ENCODE assay signal across 19 mouse cellular contexts in the genomic region with DNA sequence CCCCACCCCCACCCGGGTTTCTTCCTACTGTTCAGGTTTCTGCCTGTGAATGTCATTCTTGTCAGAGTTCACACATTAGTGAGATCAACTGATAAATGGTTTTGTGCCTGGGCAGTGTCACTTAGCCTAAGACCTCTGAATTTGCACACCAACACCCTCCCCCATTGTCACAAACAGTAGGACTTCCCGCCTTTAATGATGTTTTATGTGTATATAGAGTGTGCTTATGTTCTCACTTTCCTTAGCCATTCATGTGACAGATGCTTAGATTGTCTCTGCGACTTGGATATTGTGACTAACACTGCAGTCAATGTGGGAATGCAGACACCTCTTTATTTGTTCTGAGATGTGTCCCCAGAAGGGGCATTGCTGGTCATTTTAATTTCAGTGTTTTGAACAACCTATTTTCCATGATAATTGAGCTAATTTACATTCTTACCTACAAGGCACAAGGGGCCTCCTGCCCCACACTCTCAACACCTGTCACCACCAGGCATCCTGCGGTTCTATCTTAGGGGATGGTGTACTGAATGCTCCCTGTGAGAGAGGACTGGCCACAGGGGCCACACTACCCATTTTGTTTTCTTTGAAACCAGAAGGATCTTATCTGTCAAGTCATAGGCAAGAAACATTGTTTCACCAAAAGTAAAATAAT.
A peak's percentile ranks its signal among the peaks of the same experiment; 100 is the strongest.
DNase-seq lines count a peak whose midpoint lies in the region; ATAC-seq and TF ChIP-seq lines count a peak whose summit lies in the region.
"Had no signal": no experiment of that assay in that cellular context is flagged by ENCODE, and none has a peak within 500 bp of the region (broad histone marks: within the 10 kb centered on the region; RNA-seq: fewer than 3 reads in every experiment).

No protein-coding gene starts in this region.

- ATAC-seq in hindbrain, embryonic 11.5 days (ENCODE audit: low FRiP score), result peak; percentile 65
- no peak for ATAC-seq in hindbrain, postnatal 0 days
- ATAC-seq in neural tube, embryonic 11.5 days (ENCODE audit: insufficient read depth, low FRiP score, low TSS enrichment), result peak; percentile 46
- ATAC-seq in megakaryocyte, adult 5-6 weeks (ENCODE audit: poor library complexity, severe bottlenecking), result peak; percentile 57
- ATAC-seq: intestine, embryonic 16.5 days; Patski had no signal

- DNase-seq in hindbrain, embryonic 11.5 days (ENCODE audit: low spot score), result no peak
- DNase-seq in hindbrain, postnatal 0 days (ENCODE audit: low spot score), result no peak
- no peak for DNase-seq in neural tube, embryonic 11.5 days (ENCODE audit: low spot score)
- no peak for DNase-seq in neural tube, embryonic 10.5 days (ENCODE audit: extremely low spot score, low spot score)
- no peak for DNase-seq in adrenal gland, adult (ENCODE audit: inconsistent age in 2 of 2, low spot score in 1 of 2)
- no peak for DNase-seq in cerebellum, adult 18-20 months
- DNase-seq: adrenal gland, postnatal 10 days; B cell, adult 2 months; cerebellum, adult 11-12 months; cerebellum, postnatal 25 days; gastrocnemius, postnatal 25 days; thymus, adult 2 months had no signal

- no peaks in the 10 kb centered on the region for H3K9me3 ChIP-seq in hindbrain, embryonic 11.5 days (ENCODE audit: control insufficient read depth, low read length)
- H3K9me3 ChIP-seq in hindbrain, postnatal 0 days (ENCODE audit: low read length), result no peaks in the 10 kb centered on the region
- H3K9me3 ChIP-seq in neural tube, embryonic 11.5 days (ENCODE audit: control insufficient read depth, low read length), result no peaks in the 10 kb centered on the region
- H3K9me3 ChIP-seq: heart, embryonic 15.5 days; limb, embryonic 15.5 days; liver, embryonic 15.5 days had no signal

- no peak for TF ChIP-seq CTCF in hindbrain, postnatal 0 days (IDR thresholded peaks at IDR 0.05; ENCODE audit: low read depth)

- H3K36me3 ChIP-seq in hindbrain, embryonic 11.5 days (ENCODE audit: control insufficient read depth, insufficient read depth, low read length), result no peaks in the 10 kb centered on the region
- H3K36me3 ChIP-seq in hindbrain, postnatal 0 days (ENCODE audit: insufficient read depth, low read length), result no peaks in the 10 kb centered on the region
- no peaks in the 10 kb centered on the region for H3K36me3 ChIP-seq in neural tube, embryonic 11.5 days (ENCODE audit: control insufficient read depth, insufficient read depth, low read length)
- H3K36me3 ChIP-seq: heart, embryonic 15.5 days; limb, embryonic 15.5 days; liver, embryonic 15.5 days had no signal

- H3K27ac ChIP-seq in hindbrain, embryonic 11.5 days (ENCODE audit: low read depth, low read length), result no peak overlapping the region; the same call in 1 of the 2 replicates
- H3K27ac ChIP-seq in hindbrain, postnatal 0 days, result no peak overlapping the region
- H3K27ac ChIP-seq in neural tube, embryonic 11.5 days (ENCODE audit: low read depth, low read length), result no peak overlapping the region
- H3K27ac ChIP-seq: heart, embryonic 15.5 days; kidney, postnatal 0 days; limb, embryonic 15.5 days; liver, embryonic 15.5 days had no signal

- no peaks in the 10 kb centered on the region; the same call in 1 of the 2 replicates for H3K4me1 ChIP-seq in hindbrain, embryonic 11.5 days (replicated peaks; ENCODE audit: control insufficient read depth, insufficient read depth, low read length)
- H3K4me1 ChIP-seq in hindbrain, postnatal 0 days (ENCODE audit: insufficient read depth, low read length), result no peaks in the 10 kb centered on the region
- peaks cover 15% of the 10 kb centered on the region; the same call in 1 of the 2 replicates for H3K4me1 ChIP-seq in neural tube, embryonic 11.5 days (ENCODE audit: control insufficient read depth, insufficient read depth, low read length)
- H3K4me1 ChIP-seq: heart, embryonic 15.5 days; limb, embryonic 15.5 days; liver, embryonic 15.5 days had no signal

- no peak overlapping the region for H3K9ac ChIP-seq in hindbrain, embryonic 11.5 days (ENCODE audit: low read depth, low read length)
- H3K9ac ChIP-seq in hindbrain, postnatal 0 days (replicated peaks; ENCODE audit: low read length), result no peak overlapping the region
- no peak overlapping the region for H3K9ac ChIP-seq in neural tube, embryonic 11.5 days (ENCODE audit: low read length)
- H3K9ac ChIP-seq: heart, embryonic 15.5 days; limb, embryonic 15.5 days; liver, embryonic 15.5 days had no signal

- no peak overlapping the region for H3K4me2 ChIP-seq in hindbrain, embryonic 11.5 days (replicated peaks; ENCODE audit: low read depth, low read length)
- H3K4me2 ChIP-seq in hindbrain, postnatal 0 days (ENCODE audit: low read depth, low read length), result no peak overlapping the region
- no peak overlapping the region for H3K4me2 ChIP-seq in neural tube, embryonic 11.5 days (ENCODE audit: low read depth)
- H3K4me2 ChIP-seq: heart, embryonic 15.5 days; limb, embryonic 15.5 days; liver, embryonic 15.5 days had no signal

- no peaks in the 10 kb centered on the region for H3K27me3 ChIP-seq in hindbrain, embryonic 11.5 days (ENCODE audit: control insufficient read depth, insufficient read depth, low read length)
- no peaks in the 10 kb centered on the region for H3K27me3 ChIP-seq in hindbrain, postnatal 0 days (ENCODE audit: insufficient read depth, low read length)
- H3K27me3 ChIP-seq in neural tube, embryonic 11.5 days (ENCODE audit: control insufficient read depth, insufficient read depth, low read length), result no peaks in the 10 kb centered on the region
- H3K27me3 ChIP-seq: heart, embryonic 15.5 days; limb, embryonic 15.5 days; liver, embryonic 15.5 days; Patski had no signal

- WGBS in hindbrain, embryonic 11.5 days, result 8% methylated on average over 4 of the region's 4 CpGs
- 15% methylated on average over 4 of the region's 4 CpGs for WGBS in hindbrain, postnatal 0 days
- 6% methylated on average over 4 of the region's 4 CpGs for WGBS in neural tube, embryonic 11.5 days

- no peak overlapping the region for H3K4me3 ChIP-seq in hindbrain, embryonic 11.5 days (ENCODE audit: low read depth, low read length)
- H3K4me3 ChIP-seq in hindbrain, postnatal 0 days (ENCODE audit: low read length), result no peak overlapping the region
- no peak overlapping the region for H3K4me3 ChIP-seq in neural tube, embryonic 11.5 days (ENCODE audit: low read depth, low read length)
- H3K4me3 ChIP-seq: heart, embryonic 15.5 days; limb, embryonic 15.5 days; liver, embryonic 15.5 days had no signal
